Mouse (Mus musculus): Measurements from ENCODE around the gene Rbm8a2. TPM values are rescaled to one million over a fixed set of nuclear protein-coding genes. Genes with fewer than 3 reads are reported as not detected.

Rbm8a2 gene
- polyA plus RNA-seq, 1 experiment from 2014 or later = 0.85 TPM

DNA sequence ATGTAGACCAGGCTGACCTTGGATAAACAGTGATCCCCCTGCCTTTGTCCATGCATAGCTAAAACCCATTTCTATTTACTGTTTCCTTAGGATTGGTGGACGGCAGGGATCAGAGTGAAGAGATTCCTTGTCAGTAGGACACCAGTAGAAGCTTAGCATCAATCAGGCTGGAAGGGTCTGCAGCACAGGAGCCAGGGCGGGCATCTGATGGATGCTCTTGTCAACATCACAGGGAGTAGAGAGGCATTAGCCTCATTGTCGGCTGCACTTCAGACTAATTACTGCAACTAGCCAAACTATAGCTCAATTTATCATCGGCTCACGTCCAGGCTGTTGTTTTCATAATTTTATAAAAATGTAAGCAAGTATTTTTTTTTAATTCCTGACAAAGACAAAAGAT lies 21.7 kb upstream of the Rbm8a2 start:
- ATAC-seq (replicated peaks; ENCODE audit: low FRiP score, low TSS enrichment, low read depth) = no peak
- Histone ChIP-seq H3K27ac (ENCODE audit: low read depth) (no peak overlapping the region), H3K9me3 (ENCODE audit: control insufficient read depth, low read length) (no peaks in the 10 kb centered on the region), H3K4me3 (ENCODE audit: low read depth, low read length) (no peak overlapping the region), H3K4me2 (ENCODE audit: low read length) (no peak overlapping the region), H3K9ac (ENCODE audit: low read length) (no peak overlapping the region), H3K36me3 (ENCODE audit: control insufficient read depth, insufficient read depth, low read length) (no peaks in the 10 kb centered on the region), H3K27me3 (replicated peaks; ENCODE audit: control insufficient read depth, insufficient read depth, low read length) (no peaks in the 10 kb centered on the region), H3K4me1 (replicated peaks; ENCODE audit: control insufficient read depth, insufficient read depth, low read length) (no peaks in the 10 kb centered on the region)
- 40% methylated on average over 5 of the region's 5 CpGs for WGBS
- no peak for DNase-seq (ENCODE audit: low spot score)

DNA sequence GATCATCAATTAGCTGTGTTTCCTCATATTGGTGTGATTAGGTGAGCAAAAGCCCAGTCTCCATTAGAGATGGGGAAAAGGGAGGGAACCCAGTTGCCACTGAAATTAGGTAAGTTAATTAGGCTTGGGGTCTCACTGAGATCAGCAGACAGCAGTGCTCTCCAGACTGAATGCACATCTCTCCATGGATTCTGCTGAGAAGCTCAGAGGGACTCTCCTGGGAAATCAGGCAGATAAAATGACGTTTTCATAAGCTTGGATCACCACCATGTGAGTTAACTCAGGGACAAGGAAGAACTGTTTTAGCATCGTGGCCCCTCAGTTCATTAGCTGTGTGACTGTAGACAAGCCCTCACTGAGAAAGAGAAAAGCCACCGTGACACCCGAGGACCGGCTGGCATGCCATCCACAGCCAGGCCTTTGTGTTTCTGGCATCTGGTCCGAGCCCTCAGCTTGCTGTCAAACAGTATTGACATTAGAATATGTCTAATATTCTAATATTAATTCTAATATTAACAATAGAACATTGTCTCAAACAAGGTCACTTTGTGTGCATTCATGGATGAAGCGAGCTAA lies 18.2 kb upstream of the Rbm8a2 start:
- 74% methylated on average over 7 of the region's 7 CpGs for WGBS
- Histone ChIP-seq H3K4me3 (ENCODE audit: low read depth, low read length) (no peak overlapping the region), H3K9me3 (ENCODE audit: control insufficient read depth, low read length) (no peaks in the 10 kb centered on the region), H3K4me1 (replicated peaks; ENCODE audit: control insufficient read depth, insufficient read depth, low read length) (no peaks in the 10 kb centered on the region), H3K4me2 (ENCODE audit: low read length) (no peak overlapping the region), H3K27ac (ENCODE audit: low read depth) (no peak overlapping the region), H3K36me3 (ENCODE audit: control insufficient read depth, insufficient read depth, low read length) (no peaks in the 10 kb centered on the region), H3K9ac (ENCODE audit: low read length) (no peak overlapping the region), H3K27me3 (replicated peaks; ENCODE audit: control insufficient read depth, insufficient read depth, low read length) (no peaks in the 10 kb centered on the region)
- no peak for ATAC-seq (replicated peaks; ENCODE audit: low FRiP score, low TSS enrichment, low read depth)
- no peak for DNase-seq (ENCODE audit: low spot score)

DNA sequence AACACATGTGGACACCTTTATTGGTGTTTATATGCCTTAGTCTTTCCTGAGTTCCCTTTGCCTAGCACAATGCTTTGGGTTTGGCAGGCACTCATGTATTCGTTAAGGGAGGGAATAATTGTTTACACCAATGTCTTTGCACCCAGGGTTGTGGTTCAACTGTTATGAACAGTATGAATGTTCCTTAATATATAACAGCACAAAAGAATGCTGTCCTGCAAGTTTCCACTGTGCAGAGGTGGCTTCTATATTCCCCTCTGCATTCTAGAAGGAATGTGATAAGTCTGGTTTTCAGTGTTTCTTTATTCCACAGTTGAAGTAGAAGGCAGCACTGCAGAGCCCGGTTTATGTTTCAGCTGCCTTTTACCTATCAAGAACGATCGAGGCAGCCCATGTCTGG lies 10.0 kb upstream of the Rbm8a2 start:
- H3K36me3 ChIP-seq (ENCODE audit: control insufficient read depth, insufficient read depth, low read length) = no peaks in the 10 kb centered on the region
- H3K9me3 ChIP-seq (ENCODE audit: control insufficient read depth, low read length) = no peaks in the 10 kb centered on the region
- 78% methylated on average over 4 of the region's 4 CpGs for WGBS
- ATAC-seq (replicated peaks; ENCODE audit: low FRiP score, low TSS enrichment, low read depth) (no peak), DNase-seq (ENCODE audit: low spot score) (no peak)
- H3K27me3 ChIP-seq (replicated peaks; ENCODE audit: control insufficient read depth, insufficient read depth, low read length) = no peaks in the 10 kb centered on the region
- H3K4me1 ChIP-seq (replicated peaks; ENCODE audit: control insufficient read depth, insufficient read depth, low read length) = no peaks in the 10 kb centered on the region
- H3K27ac ChIP-seq (ENCODE audit: low read depth) = no peak overlapping the region
- H3K9ac ChIP-seq (ENCODE audit: low read length) = no peak overlapping the region
- H3K4me3 ChIP-seq (ENCODE audit: low read depth, low read length) = no peak overlapping the region
- H3K4me2 ChIP-seq (ENCODE audit: low read length) = no peak overlapping the region

DNA sequence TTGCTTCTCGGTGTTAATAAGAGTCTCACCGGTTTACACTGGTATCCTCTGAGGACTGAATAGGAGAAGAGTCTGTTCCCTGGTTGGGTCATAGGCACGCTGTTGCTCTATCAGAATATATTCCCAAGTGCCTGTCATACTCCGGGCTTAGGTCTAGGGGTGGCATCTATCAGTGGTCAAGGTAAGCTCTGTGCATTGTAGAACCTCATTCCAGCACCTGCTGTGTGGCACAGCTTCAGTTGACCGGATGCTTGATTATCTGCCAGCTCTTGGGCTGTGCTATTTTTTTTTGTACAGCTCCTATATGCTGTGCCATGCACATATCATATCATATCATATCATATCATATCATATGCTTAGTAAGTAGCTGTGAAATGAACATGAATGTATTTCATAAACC lies 9.5 kb upstream of the Rbm8a2 start:
- DNase-seq (ENCODE audit: low spot score) (no peak), ATAC-seq (replicated peaks; ENCODE audit: low FRiP score, low TSS enrichment, low read depth) (no peak)
- H3K27me3 ChIP-seq (replicated peaks; ENCODE audit: control insufficient read depth, insufficient read depth, low read length) = no peaks in the 10 kb centered on the region
- no peak overlapping the region for H3K4me3 ChIP-seq (ENCODE audit: low read depth, low read length)
- no peaks in the 10 kb centered on the region for H3K36me3 ChIP-seq (ENCODE audit: control insufficient read depth, insufficient read depth, low read length)
- 92% methylated on average over 5 of the region's 5 CpGs for WGBS
- no peak overlapping the region for H3K4me2 ChIP-seq (ENCODE audit: low read length)
- H3K9ac ChIP-seq (ENCODE audit: low read length) = no peak overlapping the region
- no peaks in the 10 kb centered on the region for H3K4me1 ChIP-seq (replicated peaks; ENCODE audit: control insufficient read depth, insufficient read depth, low read length)
- no peak overlapping the region for H3K27ac ChIP-seq (ENCODE audit: low read depth)
- H3K9me3 ChIP-seq (ENCODE audit: control insufficient read depth, low read length) = no peaks in the 10 kb centered on the region

DNA sequence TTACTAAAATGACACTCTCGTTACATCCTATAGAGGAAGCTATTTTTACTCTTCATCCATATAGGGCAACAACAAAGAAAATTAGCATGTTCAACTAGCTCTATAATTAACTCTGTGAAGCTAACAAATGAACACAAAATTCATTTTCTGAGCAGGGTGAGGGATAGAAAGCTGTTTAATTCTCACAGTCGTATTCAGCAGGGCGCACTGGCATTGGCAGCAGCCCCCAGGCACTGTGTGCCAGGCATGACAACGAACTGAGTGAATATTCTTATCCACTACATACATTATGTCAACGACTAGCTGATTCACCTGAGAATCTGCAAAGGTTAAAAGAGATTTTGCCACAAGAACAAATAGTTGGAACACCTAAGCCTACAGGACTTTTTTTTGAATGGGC lies 8.2 kb downstream of the Rbm8a2 start:
- 90% methylated on average over 5 of the region's 5 CpGs for WGBS
- no peaks in the 10 kb centered on the region for H3K27me3 ChIP-seq (replicated peaks; ENCODE audit: control insufficient read depth, insufficient read depth, low read length)
- no peak for DNase-seq (ENCODE audit: low spot score)

DNA sequence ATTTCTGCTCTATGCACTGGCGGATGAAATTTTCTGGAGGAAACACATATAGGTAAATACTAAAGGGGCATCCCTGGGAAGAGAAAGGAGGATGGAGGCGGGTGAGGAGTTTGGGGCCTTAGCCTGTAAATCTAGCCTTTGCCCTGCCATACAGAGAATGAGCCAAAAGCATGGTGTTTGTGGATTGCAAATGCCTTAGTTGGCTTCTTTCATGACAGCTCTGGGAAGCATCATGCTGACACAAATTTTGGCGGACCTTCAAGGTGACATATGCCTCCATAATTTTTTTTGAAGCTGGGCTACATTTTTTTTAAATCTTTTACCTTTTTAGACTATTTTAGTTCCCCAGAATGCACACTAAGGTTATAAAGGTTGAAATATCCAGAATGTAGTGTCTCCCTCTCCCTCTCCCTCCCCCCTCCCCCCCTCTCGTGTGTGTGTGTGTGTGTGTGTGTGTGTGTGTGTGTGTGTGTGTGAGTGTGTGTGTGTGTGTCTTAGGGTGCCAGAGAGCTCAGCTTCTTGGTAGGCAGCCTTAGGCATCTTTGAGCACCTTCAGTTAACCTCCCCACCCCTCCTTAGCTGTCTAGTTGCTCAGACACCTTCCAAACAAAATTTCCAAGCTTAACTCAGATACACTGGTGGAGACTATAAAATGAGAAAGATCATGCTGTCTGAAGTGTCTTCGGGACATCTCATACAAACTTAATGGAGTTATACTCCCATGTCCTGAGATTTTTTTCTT lies 11.7 kb downstream of the Rbm8a2 start:
- H3K9ac ChIP-seq (ENCODE audit: low read length) = no peak overlapping the region
- whole genome bisulfite sequencing = 77% methylated on average over 5 of the region's 5 CpGs
- H3K27ac ChIP-seq (ENCODE audit: low read depth) = no peak overlapping the region
- H3K4me3 ChIP-seq (ENCODE audit: low read depth, low read length) = no peak overlapping the region
- no peak overlapping the region for H3K4me2 ChIP-seq (ENCODE audit: low read length)
- ATAC-seq (replicated peaks; ENCODE audit: low FRiP score, low TSS enrichment, low read depth) (no peak), DNase-seq (ENCODE audit: low spot score) (no peak)
- H3K36me3 ChIP-seq (ENCODE audit: control insufficient read depth, insufficient read depth, low read length) = no peaks in the 10 kb centered on the region
- H3K9me3 ChIP-seq (ENCODE audit: control insufficient read depth, low read length) = no peaks in the 10 kb centered on the region
- H3K27me3 ChIP-seq (replicated peaks; ENCODE audit: control insufficient read depth, insufficient read depth, low read length) = no peaks in the 10 kb centered on the region
- no peaks in the 10 kb centered on the region for H3K4me1 ChIP-seq (replicated peaks; ENCODE audit: control insufficient read depth, insufficient read depth, low read length)

More for the DNA sequence above, 8.2 kb downstream of the Rbm8a2 start:
- Histone ChIP-seq H3K9me3 (ENCODE audit: control insufficient read depth, low read length) (no peaks in the 10 kb centered on the region), H3K4me2 (ENCODE audit: low read length) (no peak overlapping the region), H3K4me1 (replicated peaks; ENCODE audit: control insufficient read depth, insufficient read depth, low read length) (no peaks in the 10 kb centered on the region), H3K9ac (ENCODE audit: low read length) (no peak overlapping the region), H3K4me3 (ENCODE audit: low read depth, low read length) (no peak overlapping the region), H3K36me3 (ENCODE audit: control insufficient read depth, insufficient read depth, low read length) (no peaks in the 10 kb centered on the region), H3K27ac (ENCODE audit: low read depth) (no peak overlapping the region)
- no peak for ATAC-seq (replicated peaks; ENCODE audit: low FRiP score, low TSS enrichment, low read depth)

DNA sequence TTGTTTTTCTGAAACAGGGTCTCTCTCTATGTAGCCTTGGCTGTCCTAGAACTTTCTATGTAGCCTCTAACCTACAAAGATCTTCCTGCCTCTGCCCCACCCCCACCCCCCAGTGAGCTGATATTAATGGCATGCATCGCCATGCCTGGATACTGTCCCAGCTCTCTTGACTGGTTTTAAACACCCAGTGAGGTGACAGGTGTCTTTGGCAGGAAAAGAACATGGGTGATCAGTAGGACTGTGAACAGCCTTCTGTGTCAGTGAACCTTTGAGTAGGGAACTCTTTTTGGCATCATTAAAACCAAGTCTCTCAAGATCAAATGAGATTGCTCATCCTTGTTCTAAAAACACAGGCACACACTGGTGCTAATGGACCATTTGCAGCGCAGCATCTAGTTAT lies 17.1 kb downstream of the Rbm8a2 start:
- WGBS = 90% methylated on average over 2 of the region's 2 CpGs
- Histone ChIP-seq H3K4me3 (ENCODE audit: low read depth, low read length) (no peak overlapping the region), H3K9ac (ENCODE audit: low read length) (no peak overlapping the region), H3K27me3 (replicated peaks; ENCODE audit: control insufficient read depth, insufficient read depth, low read length) (no peaks in the 10 kb centered on the region), H3K9me3 (ENCODE audit: control insufficient read depth, low read length) (no peaks in the 10 kb centered on the region), H3K4me1 (replicated peaks; ENCODE audit: control insufficient read depth, insufficient read depth, low read length) (no peaks in the 10 kb centered on the region), H3K27ac (ENCODE audit: low read depth) (no peak overlapping the region), H3K36me3 (ENCODE audit: control insufficient read depth, insufficient read depth, low read length) (no peaks in the 10 kb centered on the region), H3K4me2 (ENCODE audit: low read length) (no peak overlapping the region)
- DNase-seq (ENCODE audit: low spot score) (no peak), ATAC-seq (replicated peaks; ENCODE audit: low FRiP score, low TSS enrichment, low read depth) (no peak)

DNA sequence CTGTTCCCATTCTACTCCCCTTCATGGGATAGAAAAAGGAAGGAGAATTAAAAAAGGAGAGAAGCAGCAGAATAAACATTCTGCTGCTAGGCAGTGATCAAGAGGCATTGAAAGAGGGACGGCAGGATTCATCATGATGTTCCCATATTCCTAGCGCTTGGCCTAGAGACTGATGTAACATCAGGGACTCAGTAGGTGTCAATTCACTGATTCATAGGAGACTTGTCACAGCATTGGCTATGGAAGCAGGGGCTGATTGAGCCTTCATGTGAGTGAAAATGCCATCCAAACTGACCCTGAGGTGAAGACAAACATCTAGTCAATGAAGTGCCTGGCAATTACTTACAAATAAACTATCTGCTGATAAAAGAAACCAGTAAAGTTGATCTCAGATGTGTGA lies 28.1 kb downstream of the Rbm8a2 start:
- no peak overlapping the region for H3K27ac ChIP-seq (ENCODE audit: low read depth)
- H3K9me3 ChIP-seq (ENCODE audit: control insufficient read depth, low read length) = no peaks in the 10 kb centered on the region
- no peak overlapping the region for H3K9ac ChIP-seq (ENCODE audit: low read length)
- H3K27me3 ChIP-seq (replicated peaks; ENCODE audit: control insufficient read depth, insufficient read depth, low read length) = no peaks in the 10 kb centered on the region
- no peak for ATAC-seq (replicated peaks; ENCODE audit: low FRiP score, low TSS enrichment, low read depth)
- H3K4me2 ChIP-seq (ENCODE audit: low read length) = no peak overlapping the region
- no peaks in the 10 kb centered on the region for H3K36me3 ChIP-seq (ENCODE audit: control insufficient read depth, insufficient read depth, low read length)
- H3K4me1 ChIP-seq (replicated peaks; ENCODE audit: control insufficient read depth, insufficient read depth, low read length) = no peaks in the 10 kb centered on the region
- no peak overlapping the region for H3K4me3 ChIP-seq (ENCODE audit: low read depth, low read length)
- WGBS = 84% methylated on average over 2 of the region's 2 CpGs
- no peak for DNase-seq (ENCODE audit: low spot score)

DNA sequence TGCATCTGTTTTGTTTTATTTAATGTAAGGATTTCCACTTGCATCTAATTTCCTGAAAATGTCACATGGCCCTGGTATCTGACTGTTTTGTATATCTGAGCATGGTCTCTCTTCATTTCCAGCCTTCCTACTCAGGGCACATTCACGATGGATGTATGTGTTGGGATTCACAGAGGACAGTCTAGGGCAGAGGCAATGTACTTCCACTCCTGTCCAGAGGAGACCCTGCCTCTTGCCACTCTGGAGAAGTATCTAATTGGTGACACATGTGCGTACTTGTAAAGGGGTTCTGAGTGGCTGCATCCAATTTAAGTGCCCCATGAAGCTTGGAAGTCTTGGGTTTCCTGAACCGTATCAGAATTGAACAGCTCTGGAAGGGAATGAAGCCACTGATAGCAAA lies 28.5 kb downstream of the Rbm8a2 start:
- Histone ChIP-seq H3K4me1 (replicated peaks; ENCODE audit: control insufficient read depth, insufficient read depth, low read length) (no peaks in the 10 kb centered on the region), H3K27me3 (replicated peaks; ENCODE audit: control insufficient read depth, insufficient read depth, low read length) (no peaks in the 10 kb centered on the region), H3K9me3 (ENCODE audit: control insufficient read depth, low read length) (no peaks in the 10 kb centered on the region), H3K9ac (ENCODE audit: low read length) (no peak overlapping the region), H3K27ac (ENCODE audit: low read depth) (no peak overlapping the region), H3K4me3 (ENCODE audit: low read depth, low read length) (no peak overlapping the region), H3K4me2 (ENCODE audit: low read length) (no peak overlapping the region), H3K36me3 (ENCODE audit: control insufficient read depth, insufficient read depth, low read length) (no peaks in the 10 kb centered on the region)
- whole genome bisulfite sequencing = 82% methylated on average over 3 of the region's 3 CpGs
- DNase-seq (ENCODE audit: low spot score) = no peak
- no peak for ATAC-seq (replicated peaks; ENCODE audit: low FRiP score, low TSS enrichment, low read depth)

Data from intestine, embryonic 14.5 days (tissue).